Mouse (Mus musculus) 416B (cell line): ENCODE measurements at regions not wholly inside any gene's neighbourhood (a gene's known extent, or its start where the extent isn't known, plus 50 kb on each side); places are given as distances from the start of the nearest gene placed in this dataset.

Experiments
- DNase-seq: peaks from one replicate; pipeline ENCODE4 v3.0.0; 2011; ENCODE audit warnings: low read depth

- DNase-seq: no peak
Observed at GRCm38 (mm10) chr8:49631286-49631685, 787.5 kb upstream of the Tenm3 start.

GRCm38 (mm10) chr8:49627966-49628495 lies 784.3 kb upstream of the Tenm3 start:
- DNase-seq: no peak

- DNase-seq: no peak
Observed at GRCm38 (mm10) chr8:49595501-49595900, 751.8 kb upstream of the Tenm3 start.

- no peak for DNase-seq
Observed at GRCm38 (mm10) chr8:49567423-49567822, 723.7 kb upstream of the Tenm3 start.

GRCm38 (mm10) chr8:49563499-49564279 lies 719.9 kb upstream of the Tenm3 start:
- no peak for DNase-seq

- no peak for DNase-seq
Observed at GRCm38 (mm10) chr8:49562976-49563375, 719.2 kb upstream of the Tenm3 start.

GRCm38 (mm10) chr8:49555724-49556457 lies 712.1 kb upstream of the Tenm3 start:
- DNase-seq: no peak

- no peak for DNase-seq
Observed at GRCm38 (mm10) chr8:49553175-49553574, 709.4 kb upstream of the Tenm3 start.

GRCm38 (mm10) chr8:49543321-49543720 lies 699.6 kb upstream of the Tenm3 start:
- DNase-seq: no peak

GRCm38 (mm10) chr8:49541337-49541736 lies 697.6 kb upstream of the Tenm3 start:
- DNase-seq: no peak

GRCm38 (mm10) chr8:49533412-49534351 lies 689.9 kb upstream of the Tenm3 start:
- DNase-seq: no peak

GRCm38 (mm10) chr8:49529294-49529693 lies 685.5 kb upstream of the Tenm3 start:
- peak; percentile 9 for DNase-seq

- DNase-seq: no peak
Observed at GRCm38 (mm10) chr8:49492906-49493305, 649.2 kb upstream of the Tenm3 start.

- DNase-seq: no peak
Observed at GRCm38 (mm10) chr8:49485284-49485683, 641.5 kb upstream of the Tenm3 start.

- DNase-seq: no peak
Observed at GRCm38 (mm10) chr8:49481476-49481992, 637.8 kb upstream of the Tenm3 start.

- no peak for DNase-seq
Observed at GRCm38 (mm10) chr8:49465911-49466518, 622.3 kb upstream of the Tenm3 start.

GRCm38 (mm10) chr8:49465070-49465469 lies 621.3 kb upstream of the Tenm3 start:
- DNase-seq: no peak

GRCm38 (mm10) chr8:49462602-49463001 lies 618.9 kb upstream of the Tenm3 start:
- no peak for DNase-seq

- no peak for DNase-seq
Observed at GRCm38 (mm10) chr8:49461724-49462473, 618.1 kb upstream of the Tenm3 start.

- no peak for DNase-seq
Observed at GRCm38 (mm10) chr8:49445444-49445843, 601.7 kb upstream of the Tenm3 start.

GRCm38 (mm10) chr8:49441270-49441669 lies 597.5 kb upstream of the Tenm3 start:
- DNase-seq: no peak
